Mouse (Mus musculus): ENCODE results near the gene Ano1.

GRCm38 (mm10) chr7:144550811-144551210 lies 201.0 kb downstream of the Ano1 start:
- TF ChIP-seq CTCF (IDR thresholded peaks at IDR 0.05; ENCODE audit: low read depth) (no peak), EP300 (IDR thresholded peaks at IDR 0.05; ENCODE audit: low read depth) (no peak)

Data from liver, embryonic 14.5 days (tissue).